Mouse (Mus musculus) lung, adult 18-20 months (tissue): Measurements from ENCODE around the gene Gm2a.
"Not testable (repeated sequence)": the region's sequence is repeated elsewhere in the genome, so short reads cannot be mapped to it uniquely, and the experiment has no call there.

Experiments used
- DNase-seq, 2 experiments: peaks; one replicate each; pipeline ENCODE4 v3.0.0; 2022; ENCODE audit warnings: mixed read lengths in 2 of 2

The Gm2a gene

GRCm38 (mm10) chr11:55096731-55097462 lies 1.0 kb upstream of the Gm2a start:
- peak in 1 of 2 experiments; percentile 16 for DNase-seq

- DNase-seq, result no peak
These were observed 437 bp downstream of the Gm2a start for GRCm38 (mm10) chr11:55098189-55098915.

GRCm38 (mm10) chr11:55099019-55099771 lies 1.3 kb downstream of the Gm2a start:
- DNase-seq, result no peak

- no peak for DNase-seq
These were observed 2.0 kb downstream of the Gm2a start for GRCm38 (mm10) chr11:55099868-55100267.

GRCm38 (mm10) chr11:55102015-55102414 lies 4.1 kb downstream of the Gm2a start:
- DNase-seq, result no peak

GRCm38 (mm10) chr11:55103229-55103628 lies 5.3 kb downstream of the Gm2a start:
- DNase-seq, result no peak

GRCm38 (mm10) chr11:55105389-55105788 lies 7.5 kb downstream of the Gm2a start:
- no peak for DNase-seq

GRCm38 (mm10) chr11:55106636-55107035 lies 8.7 kb downstream of the Gm2a start:
- no peak for DNase-seq

- DNase-seq, result no peak
These were observed 11.8 kb downstream of the Gm2a start for GRCm38 (mm10) chr11:55109521-55110300.

GRCm38 (mm10) chr11:55110566-55111169 lies 12.8 kb downstream of the Gm2a start:
- no peak for DNase-seq

GRCm38 (mm10) chr11:55113209-55113860 lies 15.4 kb downstream of the Gm2a start:
- DNase-seq, result peak; percentile 50 to 56

GRCm38 (mm10) chr11:55113861-55114250 lies 15.9 kb downstream of the Gm2a start:
- DNase-seq, result not testable (repeated sequence)

GRCm38 (mm10) chr11:55114291-55114690 lies 16.4 kb downstream of the Gm2a start:
- no peak for DNase-seq

- no peak for DNase-seq
These were observed 18.1 kb downstream of the Gm2a start for GRCm38 (mm10) chr11:55116004-55116403.

- no peak for DNase-seq
These were observed 19.1 kb downstream of the Gm2a start for GRCm38 (mm10) chr11:55117031-55117430.

GRCm38 (mm10) chr11:55120279-55120678 lies 22.4 kb downstream of the Gm2a start:
- no peak for DNase-seq

GRCm38 (mm10) chr11:55120821-55121271 lies 22.9 kb downstream of the Gm2a start:
- no peak for DNase-seq

GRCm38 (mm10) chr11:55121430-55121829 lies 23.5 kb downstream of the Gm2a start:
- no peak for DNase-seq

- no peak for DNase-seq
These were observed 28.7 kb downstream of the Gm2a start for GRCm38 (mm10) chr11:55126663-55127062.

- no peak for DNase-seq
These were observed 30.0 kb downstream of the Gm2a start for GRCm38 (mm10) chr11:55127937-55128336.

- DNase-seq, result no peak
These were observed 30.5 kb downstream of the Gm2a start for GRCm38 (mm10) chr11:55128411-55128810.
